Mouse (Mus musculus) CH12.LX (cell line): ENCODE results near the gene Plekha7.

Source experiments
- CTCF ChIP-seq, 2 experiments: IDR thresholded peaks in 1 of 2; conservative IDR thresholded peaks in 1 of 2; 2 replicates each; pipeline ENCODE4 v1.5.1; 2011 to 2012; ENCODE audit warnings: low read depth in 2 of 2, low read length in 2 of 2, improper control_type of control experiment in 1 of 2, inconsistent platforms in 1 of 2, mild to moderate bottlenecking in 1 of 2, moderate library complexity in 1 of 2
- ELF1 ChIP-seq: IDR thresholded peaks from 2 replicates; pipeline ENCODE4 v1.6.1; 2014; ENCODE audit warnings: low read depth, mild to moderate bottlenecking, inconsistent platforms, low read length, improper control_type of control experiment
- HCFC1 ChIP-seq: IDR thresholded peaks from 2 replicates; pipeline ENCODE4 v1.6.1; 2012; ENCODE audit warnings: low read depth, mild to moderate bottlenecking, inconsistent platforms, low read length, improper control_type of control experiment
- MAX ChIP-seq: IDR thresholded peaks from 2 replicates; pipeline ENCODE4 v1.6.1; 2011; ENCODE audit warnings: low read length, improper control_type of control experiment
- MAZ ChIP-seq: IDR thresholded peaks from 2 replicates; pipeline ENCODE4 v1.6.1; 2012; ENCODE audit warnings: low read depth, mild to moderate bottlenecking, inconsistent platforms, low read length, improper control_type of control experiment, moderate library complexity
- MEF2A ChIP-seq: IDR thresholded peaks from 2 replicates; pipeline ENCODE4 v1.6.1; 2014; ENCODE audit warnings: low read depth, mild to moderate bottlenecking, inconsistent platforms, low read length, improper control_type of control experiment, borderline replicate concordance
- MXI1 ChIP-seq: IDR thresholded peaks from 2 replicates; pipeline ENCODE4 v1.6.1; 2011; ENCODE audit warnings: mild to moderate bottlenecking, low read depth, low read length, improper control_type of control experiment
- MYC ChIP-seq: IDR thresholded peaks from 2 replicates; pipeline ENCODE4 v1.6.1; 2011; ENCODE audit warnings: low read depth, mild to moderate bottlenecking, improper control_type of control experiment, low read length
- POLR2A ChIP-seq: IDR thresholded peaks from 2 replicates; pipeline ENCODE4 v1.6.1; 2011; ENCODE audit warnings: low read depth, mild to moderate bottlenecking, improper control_type of control experiment, low read length
- SMC3 ChIP-seq: IDR thresholded peaks from 2 replicates; pipeline ENCODE4 v1.6.1; 2011; ENCODE audit warnings: low read depth, low read length, improper control_type of control experiment
- TCF12 ChIP-seq: IDR thresholded peaks from 2 replicates; pipeline ENCODE4 v1.6.1; 2014; ENCODE audit warnings: low read depth, mild to moderate bottlenecking, inconsistent platforms, low read length, improper control_type of control experiment

- TF ChIP-seq MYC (no peak), ELF1 (no peak), CTCF (conservative IDR thresholded peaks at IDR 0.05 in 1 of 2, IDR thresholded peaks at IDR 0.05 in 1 of 2; ENCODE audit: low read depth in 2 of 2, low read length in 2 of 2) (no peak), SMC3 (no peak), MXI1 (no peak), TCF12 (no peak), MAZ (no peak), POLR2A (no peak), HCFC1 (no peak), MEF2A (no peak), MAX (no peak)
Measured at GRCm38 (mm10) chr7:116298851-116299250, 9.3 kb downstream of the Plekha7 start.
